Mouse (Mus musculus): Measurements from ENCODE around the gene Bscl2.
"Not testable (repeated sequence)": the region's sequence is repeated elsewhere in the genome, so short reads cannot be mapped to it uniquely, and the experiment has no call there.

DNA sequence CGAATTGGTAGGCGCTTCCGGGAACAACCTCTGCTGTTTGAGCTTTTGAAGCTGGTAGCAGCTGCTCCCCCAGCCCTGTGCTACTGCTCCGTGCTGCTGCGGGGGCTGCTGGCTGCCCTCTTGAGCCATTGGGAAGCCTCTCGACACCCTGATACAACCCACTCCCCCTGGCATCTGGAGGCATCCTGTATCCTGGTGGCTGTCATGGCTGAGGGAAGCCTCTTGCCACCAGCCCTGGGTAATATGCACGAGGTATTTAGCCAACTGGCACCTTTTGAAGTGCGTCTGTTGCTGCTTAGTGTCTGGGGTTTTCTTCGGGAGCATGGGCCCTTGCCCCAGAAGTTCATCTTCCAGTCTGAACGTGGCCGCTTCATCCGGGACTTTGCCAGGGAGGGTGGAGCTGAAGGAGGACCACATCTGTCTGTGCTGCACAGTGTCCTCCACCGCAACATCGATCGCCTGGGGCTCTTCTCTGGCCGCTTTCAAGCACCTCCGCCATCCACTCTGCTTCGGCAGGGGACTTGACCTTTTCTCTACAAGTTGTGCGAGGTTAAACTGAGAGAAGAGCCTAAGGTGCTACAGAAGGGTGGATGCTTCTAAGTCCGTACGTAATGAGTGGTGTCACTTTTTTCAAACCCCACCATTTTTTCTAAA, 60.1 kb downstream of the Bscl2 start:
- not testable (repeated sequence) for TF ChIP-seq GATA1, TAL1 (IDR thresholded peaks at IDR 0.05; ENCODE audit: low read length)

Data from erythroblast, embryonic 14.5 days (primary cell).